Mouse (Mus musculus): ENCODE measurements around the gene Slc35a2. TPM values are rescaled to one million over a fixed set of nuclear protein-coding genes. Genes with fewer than 3 reads are reported as not detected.
"Not testable (repeated sequence)": the region's sequence is repeated elsewhere in the genome, so short reads cannot be mapped to it uniquely, and the experiment has no call there.

The Slc35a2 gene
- total RNA-seq, 2 experiments from 2014 or later, result 40.5 to 41.7 TPM

DNA sequence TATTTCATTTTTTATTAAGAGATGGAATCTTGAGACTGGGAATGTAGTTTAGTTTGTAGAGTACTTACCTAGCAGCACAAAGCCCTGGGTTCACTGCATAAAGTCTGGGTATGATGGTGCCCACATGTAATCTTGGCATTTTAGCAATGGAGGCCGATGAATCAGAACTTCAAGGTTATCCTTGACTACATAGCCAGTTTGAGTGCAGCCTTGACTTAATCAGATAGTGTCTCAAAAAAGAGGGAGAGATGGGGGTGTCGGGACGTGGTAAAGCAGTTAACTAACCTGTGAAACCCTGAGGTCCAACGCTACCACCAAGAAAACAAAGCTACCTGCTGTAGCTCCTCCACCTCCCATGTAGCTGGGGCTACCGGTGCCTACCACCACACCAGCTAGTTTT lies 20.6 kb downstream of the Slc35a2 start:
- no peak for DNase-seq
- intact Hi-C loops (cut with DNase I), result no loop called here

- intact Hi-C loops (cut with DNase I), result no loop called here
- DNase-seq, result no peak
Measured at GRCm38 (mm10) chrX:7907735-7908134, 23.9 kb downstream of the Slc35a2 start, which contains the start of gene Gm10491. Gm10491 (minus strand) TSS chrX:7907835.

DNA sequence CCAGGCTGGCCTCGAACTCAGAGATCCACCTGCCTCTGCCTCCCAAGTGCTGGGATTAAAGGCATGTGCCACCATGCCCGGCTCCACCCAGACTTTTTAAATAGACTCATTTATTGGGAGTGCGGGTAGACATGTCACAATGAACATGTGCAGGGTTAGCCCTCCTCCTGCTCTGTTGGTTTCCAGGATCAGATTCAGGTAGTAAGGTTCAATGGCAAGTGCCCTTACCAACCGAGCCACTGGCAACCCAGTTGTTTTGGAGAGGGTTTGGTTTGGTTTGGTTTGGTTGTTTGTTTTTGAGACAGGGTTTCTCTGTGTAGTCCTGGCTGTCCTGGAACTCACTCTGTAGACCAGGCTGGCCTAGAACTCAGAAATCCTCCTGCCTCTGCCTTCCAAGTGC lies 25.4 kb downstream of the Slc35a2 start, which contains the start of gene Gm10490:
Gm10490 (plus strand) TSS at position 301 of the 400 bp plus-strand sequence.
- DNase-seq; intact Hi-C loops (cut with DNase I): not testable (repeated sequence)

DNA sequence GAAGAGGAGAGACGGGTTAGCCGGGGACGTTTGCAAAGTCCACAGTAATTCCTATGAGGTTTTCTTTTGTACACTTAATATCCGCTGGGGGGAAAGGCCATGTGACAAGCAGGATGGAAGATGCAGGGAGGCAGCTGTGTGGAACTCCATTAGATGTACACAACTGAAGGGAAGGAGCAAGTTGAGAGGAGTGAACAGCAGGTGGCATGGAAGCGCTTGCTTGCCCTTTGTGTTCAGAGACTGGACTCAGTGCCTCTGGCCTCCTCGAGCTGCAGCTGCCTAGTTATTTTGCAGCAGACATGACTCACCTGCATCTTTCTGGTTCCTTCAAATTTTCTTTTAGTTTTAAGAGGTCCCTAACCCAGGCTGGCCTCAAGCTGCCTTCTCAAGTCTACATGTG lies 26.6 kb downstream of the Slc35a2 start:
- no peak for DNase-seq
- intact Hi-C loops (cut with DNase I), result no loop called here

DNA sequence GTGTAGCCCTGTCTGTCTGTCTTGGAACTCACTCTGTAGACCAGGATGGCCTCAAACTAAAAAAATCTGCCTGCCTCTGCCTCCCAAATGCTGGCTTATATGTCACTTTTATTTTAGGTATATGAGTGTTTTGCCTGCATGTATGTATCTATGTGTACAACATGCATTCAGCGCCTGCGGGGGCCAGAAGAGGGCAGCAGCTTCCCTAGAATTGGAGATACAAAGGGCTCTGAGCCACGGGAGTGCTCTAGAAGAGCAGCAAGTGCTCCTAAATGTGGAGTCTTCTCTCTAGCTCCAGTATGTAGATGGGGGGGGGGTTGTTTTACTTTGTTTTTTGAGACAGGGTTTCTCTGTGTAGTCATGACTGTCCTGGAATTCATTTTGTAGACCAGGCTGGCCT lies 31.8 kb downstream of the Slc35a2 start:
- DNase-seq; intact Hi-C loops (cut with DNase I): not testable (repeated sequence)

GRCm38 (mm10) chrX:7917960-7918359 lies 34.1 kb downstream of the Slc35a2 start:
- intact Hi-C loops (cut with DNase I); DNase-seq: not testable (repeated sequence)

DNA sequence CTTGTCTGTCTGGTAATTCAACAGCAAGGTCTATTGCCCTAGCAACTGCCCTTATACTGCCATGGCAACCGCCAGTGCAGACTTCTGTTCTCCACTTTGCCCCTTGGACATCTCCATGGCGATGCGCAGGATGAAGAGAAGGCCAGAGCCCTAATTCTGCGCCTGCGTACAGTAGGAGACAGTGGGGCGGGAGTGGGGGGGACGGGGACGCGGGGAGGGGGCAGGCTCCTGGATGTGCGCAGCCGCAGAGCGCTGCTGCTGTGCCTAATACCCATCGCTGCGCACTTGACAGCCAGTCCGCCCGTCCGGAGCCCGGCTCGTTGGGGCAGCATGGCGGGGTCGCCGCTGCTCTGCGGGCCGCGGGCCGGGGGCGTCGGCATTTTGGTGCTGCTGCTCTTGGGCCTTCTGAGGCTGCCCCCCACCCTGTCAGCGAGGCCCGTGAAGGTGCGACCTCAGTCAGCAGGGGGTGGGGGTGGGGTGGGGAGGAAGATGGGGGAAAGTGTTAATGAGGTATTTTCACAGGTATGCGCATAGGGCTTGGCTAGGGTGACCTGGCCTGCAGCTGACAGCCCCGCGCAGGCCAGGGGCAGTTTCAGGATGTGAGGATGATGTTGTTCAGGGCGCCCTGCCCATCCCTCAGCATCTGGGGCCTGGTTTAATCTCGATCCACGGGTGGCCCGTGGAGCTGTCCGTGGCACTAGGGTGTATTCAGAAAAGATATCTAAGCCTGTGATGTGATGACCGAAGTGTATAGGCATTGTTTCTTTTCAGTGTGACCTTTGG lies 36.0 kb downstream of the Slc35a2 start, which contains the start of gene Pcsk1n:
Pcsk1n (plus strand) TSS at position 222 of the 783 bp plus-strand sequence.
- intact Hi-C loops (cut with DNase I), result no loop called here
- DNase-seq, result peak; percentile 74

- intact Hi-C loops (cut with DNase I), result no loop called here
- DNase-seq, result no peak
Measured at GRCm38 (mm10) chrX:7922032-7922431, 38.2 kb downstream of the Slc35a2 start.

DNA sequence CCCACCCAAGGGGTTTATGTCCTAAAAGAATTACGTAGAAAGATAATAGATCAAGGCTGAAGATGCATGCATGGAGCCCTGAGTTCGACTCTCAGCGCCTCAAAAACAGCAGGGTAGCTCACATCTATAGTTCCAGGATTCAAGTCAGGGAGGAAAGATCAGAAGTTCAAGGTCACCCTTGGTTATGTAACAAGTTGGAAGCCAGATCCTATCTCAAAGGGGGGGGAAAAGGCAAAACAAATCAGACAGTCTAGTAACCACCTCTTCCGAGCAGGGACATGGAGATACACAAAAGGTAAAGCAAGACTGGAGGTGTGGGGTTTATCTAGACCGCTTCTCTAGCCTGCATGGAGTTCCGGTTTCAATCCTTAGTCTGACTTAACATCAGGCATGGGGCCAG lies 42.4 kb downstream of the Slc35a2 start:
- DNase-seq, result no peak
- intact Hi-C loops (cut with DNase I), result no loop called here

DNA sequence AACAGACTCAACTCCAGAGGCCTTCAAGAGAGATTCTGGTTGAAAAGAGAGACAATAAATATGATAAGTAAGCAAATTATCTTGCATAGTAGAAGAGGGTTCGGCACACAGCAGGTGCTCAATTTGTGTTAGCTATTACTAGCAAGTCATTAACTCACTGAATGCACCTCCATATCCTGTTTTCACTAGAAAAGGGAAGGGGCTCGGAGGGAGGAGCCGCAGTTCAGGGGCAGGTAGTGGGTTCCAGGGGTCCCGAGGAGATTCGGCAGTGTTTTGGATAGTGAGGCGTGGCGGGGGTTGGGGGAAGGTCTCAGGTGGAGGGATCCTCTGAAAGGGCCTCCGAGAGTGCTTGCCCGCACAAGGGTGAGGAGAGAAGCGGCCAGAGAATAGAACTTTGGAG lies 43.3 kb downstream of the Slc35a2 start:
- no peak for DNase-seq
- intact Hi-C loops (cut with DNase I), result no loop called here

DNA sequence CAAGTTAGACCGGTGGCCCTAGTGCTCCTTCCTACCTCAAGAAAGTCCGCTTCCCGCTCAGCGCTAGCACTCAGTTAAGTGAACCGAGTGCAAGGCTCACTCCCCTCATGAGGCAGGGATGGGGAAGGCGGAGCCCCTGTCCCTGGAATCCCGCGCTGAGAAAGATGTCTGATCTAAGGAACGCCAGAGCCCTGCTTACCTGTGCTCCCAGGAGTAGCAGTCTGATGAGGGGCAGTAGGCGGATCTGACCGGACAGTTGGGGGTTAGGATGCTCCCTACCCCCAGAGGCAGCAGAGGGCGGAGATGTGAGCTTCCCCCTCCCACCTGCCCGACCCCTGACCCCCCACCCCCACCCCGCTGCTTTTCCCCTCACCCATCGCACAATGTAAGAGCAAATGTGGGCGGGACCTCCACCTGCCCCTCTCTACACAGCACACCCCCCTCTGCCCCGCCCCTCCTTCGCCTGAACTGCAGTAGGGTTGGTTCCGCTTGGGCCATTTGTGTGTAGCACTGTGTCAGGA lies 44.5 kb downstream of the Slc35a2 start, which contains the start of gene Eras:
Eras (minus strand) TSS at position 338 of the 521 bp plus-strand sequence.
- no peak for DNase-seq
- intact Hi-C loops (cut with DNase I), result no loop called here

DNA sequence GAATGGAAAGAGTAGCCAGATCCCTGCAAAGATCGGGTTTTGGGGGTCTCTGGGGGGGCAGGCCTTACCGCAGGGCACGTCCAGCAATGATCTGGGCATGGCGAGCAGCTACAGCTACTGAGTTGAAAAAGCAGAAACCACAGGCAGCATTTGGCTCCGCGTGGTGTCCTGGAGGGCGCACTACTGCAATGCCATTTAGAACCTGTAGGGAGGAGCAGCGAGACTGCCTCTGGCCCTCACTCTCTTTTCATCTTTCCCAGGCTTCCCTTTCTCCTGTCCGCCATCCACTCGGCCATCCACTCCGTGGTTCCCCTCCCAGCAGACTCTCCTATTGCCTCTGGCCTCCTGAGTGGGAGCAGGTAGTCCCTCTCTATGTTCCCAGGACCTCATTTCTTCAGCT lies 53.0 kb downstream of the Slc35a2 start:
- no peak for DNase-seq
- intact Hi-C loops (cut with DNase I), result no loop called here

DNA sequence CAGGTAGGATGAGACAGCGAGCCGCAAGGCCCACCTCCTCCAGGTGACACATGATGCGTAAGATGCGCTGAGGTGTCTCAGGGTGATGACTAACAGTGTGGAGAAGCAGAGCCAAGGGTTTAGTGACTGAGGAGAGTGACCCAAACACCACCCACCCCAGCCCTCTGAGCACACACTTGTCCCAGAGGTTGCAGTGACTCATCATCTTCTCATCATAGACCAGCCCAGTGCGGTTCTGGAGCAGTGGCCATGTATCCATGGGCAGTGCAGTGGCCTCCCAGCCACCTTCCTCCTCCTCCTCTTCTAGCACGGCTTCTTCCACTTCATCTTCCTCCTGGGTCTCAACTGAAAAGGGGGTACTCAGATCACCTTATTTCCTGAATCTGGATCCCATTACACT lies 53.8 kb downstream of the Slc35a2 start:
- intact Hi-C loops (cut with DNase I), result no loop called here
- no peak for DNase-seq

Other genes starting within 250 kb of the Slc35a2 start
- gene Syp, start 245.6 kb upstream of the Slc35a2 start, total RNA-seq (2021), result 100 to 1,000 TPM; 573 to 717 TPM
- gene Prickle3, start 226.8 kb upstream of the Slc35a2 start, total RNA-seq (2021), result 1 to 10 TPM; 1.4 to 1.9 TPM
- 10 to 100 TPM; 19.3 to 26.5 TPM for gene Plp2, start 212.6 kb upstream of the Slc35a2 start, total RNA-seq (2021)
- under 1 TPM; 0.22 to 0.38 TPM for gene Magix, start 202.8 kb upstream of the Slc35a2 start, total RNA-seq (2021)
- 10 to 100 TPM; 39.0 to 42.0 TPM for gene Gpkow, start 186.9 kb upstream of the Slc35a2 start, total RNA-seq (2021)
- 10 to 100 TPM; 32.0 to 34.9 TPM for gene Wdr45, start 169.7 kb upstream of the Slc35a2 start, total RNA-seq (2021)
- gene Gm45208, start 161.8 kb upstream of the Slc35a2 start, total RNA-seq (2021), result under 1 TPM in 1 of 2 experiments, not detected in 1; 0.60 TPM
- 10 to 100 TPM; 70.0 to 84.0 TPM for gene Praf2, start 155.6 kb upstream of the Slc35a2 start, total RNA-seq (2021)
- gene Ccdc120, start 133.1 kb upstream of the Slc35a2 start, total RNA-seq (2021), result 10 to 100 TPM; 56.2 to 65.4 TPM
- 10 to 100 TPM; 24.0 to 29.0 TPM for gene Tfe3, start 121.5 kb upstream of the Slc35a2 start, total RNA-seq (2021)
- gene Gripap1, start 94.3 kb upstream of the Slc35a2 start, total RNA-seq (2021), result 10 to 100 TPM; 79.8 to 81.2 TPM
- gene Kcnd1, start 61.7 kb upstream of the Slc35a2 start, total RNA-seq (2021), result 10 to 100 TPM; 10.9 to 12.9 TPM
- gene Otud5, start 42.7 kb upstream of the Slc35a2 start, total RNA-seq (2021), result 10 to 100 TPM; 63.8 to 69.8 TPM
- 10 to 100 TPM; 25.4 to 27.2 TPM for gene Pim2, start 5.8 kb upstream of the Slc35a2 start, total RNA-seq (2021)
- 10 to 100 TPM; 92.7 to 98.2 TPM for gene Pqbp1, start 15.2 kb downstream of the Slc35a2 start, total RNA-seq (2021)
- gene Timm17b, start 15.3 kb downstream of the Slc35a2 start, total RNA-seq (2021), result 10 to 100 TPM; 46.6 to 54.4 TPM
- not detected for gene Gm10491, start 23.8 kb downstream of the Slc35a2 start, total RNA-seq (2021)
- not detected for gene Gm10490, start 25.5 kb downstream of the Slc35a2 start, total RNA-seq (2021)
- gene Pcsk1n, start 35.8 kb downstream of the Slc35a2 start, total RNA-seq (2021), result 100 to 1,000 TPM; 188 to 204 TPM
- not detected for gene Eras, start 44.6 kb downstream of the Slc35a2 start, total RNA-seq (2021)
- gene Hdac6, start 63.9 kb downstream of the Slc35a2 start, total RNA-seq (2021), result 10 to 100 TPM; 62.5 to 71.4 TPM
- gene Gata1, start 94.0 kb downstream of the Slc35a2 start, total RNA-seq (2021), result not detected
- not detected for gene Glod5, start 134.5 kb downstream of the Slc35a2 start, total RNA-seq (2021)
- 10 to 100 TPM; 35.0 to 36.7 TPM for gene Suv39h1, start 190.7 kb downstream of the Slc35a2 start, total RNA-seq (2021)
- under 1 TPM; 0.42 to 0.94 TPM for gene Was, start 206.5 kb downstream of the Slc35a2 start, total RNA-seq (2021)
- 100 to 1,000 TPM; 214 to 224 TPM for gene Wdr13, start 248.9 kb downstream of the Slc35a2 start, total RNA-seq (2021)

Data from left cerebral cortex, postnatal 4 days (tissue).